Mouse (Mus musculus): ENCODE results near the gene Bcl10. TPM values are rescaled to one million over a fixed set of nuclear protein-coding genes. Genes with fewer than 3 reads are reported as not detected.
"Not testable (repeated sequence)": the region's sequence is repeated elsewhere in the genome, so short reads cannot be mapped to it uniquely, and the experiment has no call there.

Bcl10 gene
- polyA plus RNA-seq, 1 experiment = 14.2 TPM

GRCm38 (mm10) chr3:145963101-145964017 is 40.8 kb downstream of the Bcl10 start:
- Histone ChIP-seq H3K4me3 (replicated peaks; ENCODE audit: control insufficient read depth, low read depth, low read length) (no peak overlapping the region), H3K27ac (ENCODE audit: control insufficient read depth, insufficient read depth, low read depth, low read length, poor library complexity) (no peak overlapping the region), H3K4me1 (ENCODE audit: control insufficient read depth, insufficient read depth, low read length) (no peaks in the 10 kb centered on the region)
- TF ChIP-seq CTCF (IDR thresholded peaks at IDR 0.05; ENCODE audit: control insufficient read depth, insufficient read depth, low read length) = no peak
- WGBS = 27% methylated on average over 31 of the region's 31 CpGs

- H3K4me1 ChIP-seq (ENCODE audit: control insufficient read depth, insufficient read depth, low read length) = no peaks in the 10 kb centered on the region
- no peak overlapping the region for H3K4me3 ChIP-seq (replicated peaks; ENCODE audit: control insufficient read depth, low read depth, low read length)
- no peak for TF ChIP-seq CTCF (IDR thresholded peaks at IDR 0.05; ENCODE audit: control insufficient read depth, insufficient read depth, low read length)
- TF ChIP-seq POLR2A (IDR thresholded peaks at IDR 0.05; ENCODE audit: borderline replicate concordance, control insufficient read depth, low read depth, low read length) = no peak
- no peak overlapping the region for H3K27ac ChIP-seq (ENCODE audit: control insufficient read depth, insufficient read depth, low read depth, low read length, poor library complexity)
- WGBS = 7% methylated on average over 10 of the region's 10 CpGs
These were observed 41.4 kb downstream of the Bcl10 start for GRCm38 (mm10) chr3:145964018-145964387.

- Histone ChIP-seq H3K4me3 (replicated peaks; ENCODE audit: control insufficient read depth, low read depth, low read length) (no peak overlapping the region), H3K4me1 (ENCODE audit: control insufficient read depth, insufficient read depth, low read length) (no peaks in the 10 kb centered on the region), H3K27ac (ENCODE audit: control insufficient read depth, insufficient read depth, low read depth, low read length, poor library complexity) (no peak overlapping the region)
- no peak for TF ChIP-seq POLR2A (IDR thresholded peaks at IDR 0.05; ENCODE audit: borderline replicate concordance, control insufficient read depth, low read depth, low read length)
- TF ChIP-seq CTCF (IDR thresholded peaks at IDR 0.05; ENCODE audit: control insufficient read depth, insufficient read depth, low read length) = no peak
- WGBS = 53% methylated on average over 10 of the region's 10 CpGs
These were observed 41.9 kb downstream of the Bcl10 start for GRCm38 (mm10) chr3:145964473-145964872.

GRCm38 (mm10) chr3:145965583-145965982 is 43.0 kb downstream of the Bcl10 start:
- H3K4me1 ChIP-seq (ENCODE audit: control insufficient read depth, insufficient read depth, low read length); H3K27ac ChIP-seq (ENCODE audit: control insufficient read depth, insufficient read depth, low read depth, low read length, poor library complexity); H3K4me3 ChIP-seq (replicated peaks; ENCODE audit: control insufficient read depth, low read depth, low read length): not testable (repeated sequence)
- 74% methylated on average over 3 of the region's 3 CpGs for WGBS

GRCm38 (mm10) chr3:145966806-145967205 is 44.2 kb downstream of the Bcl10 start:
- Histone ChIP-seq H3K27ac (ENCODE audit: control insufficient read depth, insufficient read depth, low read depth, low read length, poor library complexity) (no peak overlapping the region), H3K4me3 (replicated peaks; ENCODE audit: control insufficient read depth, low read depth, low read length) (no peak overlapping the region), H3K4me1 (ENCODE audit: control insufficient read depth, insufficient read depth, low read length) (no peaks in the 10 kb centered on the region)
- WGBS = 84% methylated on average over 5 of the region's 5 CpGs
- no peak for TF ChIP-seq CTCF (IDR thresholded peaks at IDR 0.05; ENCODE audit: control insufficient read depth, insufficient read depth, low read length)
- TF ChIP-seq POLR2A (IDR thresholded peaks at IDR 0.05; ENCODE audit: borderline replicate concordance, control insufficient read depth, low read depth, low read length) = no peak

- no peak for TF ChIP-seq CTCF (IDR thresholded peaks at IDR 0.05; ENCODE audit: control insufficient read depth, insufficient read depth, low read length)
- TF ChIP-seq POLR2A (IDR thresholded peaks at IDR 0.05; ENCODE audit: borderline replicate concordance, control insufficient read depth, low read depth, low read length) = no peak
- Histone ChIP-seq H3K4me1 (ENCODE audit: control insufficient read depth, insufficient read depth, low read length) (no peaks in the 10 kb centered on the region), H3K27ac (ENCODE audit: control insufficient read depth, insufficient read depth, low read depth, low read length, poor library complexity) (no peak overlapping the region), H3K4me3 (replicated peaks; ENCODE audit: control insufficient read depth, low read depth, low read length) (no peak overlapping the region)
- 10% methylated on average over 14 of the region's 14 CpGs for WGBS
These were observed 46.5 kb downstream of the Bcl10 start for GRCm38 (mm10) chr3:145969031-145969501.

- Histone ChIP-seq H3K4me1 (ENCODE audit: control insufficient read depth, insufficient read depth, low read length) (no peaks in the 10 kb centered on the region), H3K4me3 (replicated peaks; ENCODE audit: control insufficient read depth, low read depth, low read length) (no peak overlapping the region), H3K27ac (ENCODE audit: control insufficient read depth, insufficient read depth, low read depth, low read length, poor library complexity) (no peak overlapping the region)
- WGBS = 74% methylated on average over 10 of the region's 10 CpGs
- no peak for TF ChIP-seq POLR2A (IDR thresholded peaks at IDR 0.05; ENCODE audit: borderline replicate concordance, control insufficient read depth, low read depth, low read length)
- TF ChIP-seq CTCF (IDR thresholded peaks at IDR 0.05; ENCODE audit: control insufficient read depth, insufficient read depth, low read length) = no peak
These were observed 48.9 kb downstream of the Bcl10 start for GRCm38 (mm10) chr3:145971501-145971900.

- TF ChIP-seq POLR2A (IDR thresholded peaks at IDR 0.05; ENCODE audit: borderline replicate concordance, control insufficient read depth, low read depth, low read length) (no peak), CTCF (IDR thresholded peaks at IDR 0.05; ENCODE audit: control insufficient read depth, insufficient read depth, low read length) (no peak)
- Histone ChIP-seq H3K4me3 (replicated peaks; ENCODE audit: control insufficient read depth, low read depth, low read length) (no peak overlapping the region), H3K4me1 (ENCODE audit: control insufficient read depth, insufficient read depth, low read length) (no peaks in the 10 kb centered on the region), H3K27ac (ENCODE audit: control insufficient read depth, insufficient read depth, low read depth, low read length, poor library complexity) (no peak overlapping the region)
- WGBS = 87% methylated on average over 7 of the region's 7 CpGs
These were observed 52.4 kb downstream of the Bcl10 start for GRCm38 (mm10) chr3:145974986-145975385.

Other genes with a start within 250 kb of the Bcl10 start
- 0.70 and 2.4 TPM in 2 replicates for gene Ddah1, start 164.1 kb upstream of the Bcl10 start, polyA plus RNA-seq (2011; ENCODE audit: insufficient read depth, insufficient read length, low replicate concordance, missing spikeins)
- gene 2410004B18Rik, start 15.2 kb downstream of the Bcl10 start, polyA plus RNA-seq (2011; ENCODE audit: insufficient read depth, insufficient read length, low replicate concordance, missing spikeins) = 14.4 and 34.3 TPM in 2 replicates
- gene Syde2, start 65.1 kb downstream of the Bcl10 start, polyA plus RNA-seq (2011; ENCODE audit: insufficient read depth, insufficient read length, low replicate concordance, missing spikeins) = 0.49 and 2.1 TPM in 2 replicates
- gene Wdr63, start 185.3 kb downstream of the Bcl10 start, polyA plus RNA-seq (2011; ENCODE audit: insufficient read depth, insufficient read length, low replicate concordance, missing spikeins) = not detected in 2 replicates
- not detected in 2 replicates for gene Mcoln3, start 194.6 kb downstream of the Bcl10 start, polyA plus RNA-seq (2011; ENCODE audit: insufficient read depth, insufficient read length, low replicate concordance, missing spikeins)
- 3.6 and 4.0 TPM in 2 replicates for gene Mcoln2, start 227.0 kb downstream of the Bcl10 start, polyA plus RNA-seq (2011; ENCODE audit: insufficient read depth, insufficient read length, low replicate concordance, missing spikeins)